Mouse (Mus musculus) urinary bladder, adult 2 months (tissue): Measurements from ENCODE around the gene Tbc1d30. TPM values are rescaled to one million over a fixed set of nuclear protein-coding genes. Genes with fewer than 3 reads are reported as not detected.
"Not testable (repeated sequence)": the region's sequence is repeated elsewhere in the genome, so short reads cannot be mapped to it uniquely, and the experiment has no call there.

Source experiments
- DNase-seq: peaks from one replicate; pipeline ENCODE4 v3.0.0; 2022; ENCODE audit warnings: low spot score
- polyA plus RNA-seq: library from polyadenylated mRNA; depleted of rRNA; stranded (reverse); fragments of >200 nt; gene quantifications from 2 replicates; pipeline ENCODE4 v1.2.3, GENCODE M21; 2012

Gene Tbc1d30
- polyA plus RNA-seq, 1 experiment = 8.4 TPM

GRCm38 (mm10) chr10:121365781-121366272 lies 14.7 kb upstream of the Tbc1d30 start:
- DNase-seq = no peak

GRCm38 (mm10) chr10:121364801-121365564 lies 13.9 kb upstream of the Tbc1d30 start, which contains the start of gene Gns:
Gns (plus strand) TSS chr10:121365090.
- peak; percentile 79 for DNase-seq

GRCm38 (mm10) chr10:121364306-121364705 lies 13.2 kb upstream of the Tbc1d30 start:
- DNase-seq = no peak

GRCm38 (mm10) chr10:121363201-121363600 lies 12.1 kb upstream of the Tbc1d30 start:
- DNase-seq = no peak

- no peak for DNase-seq
Measured at GRCm38 (mm10) chr10:121360358-121360757, 9.3 kb upstream of the Tbc1d30 start.

GRCm38 (mm10) chr10:121351692-121352290 lies 713 bp upstream of the Tbc1d30 start:
- no peak for DNase-seq

- DNase-seq = peak; percentile 39
Measured at GRCm38 (mm10) chr10:121350357-121351065, 567 bp downstream of the Tbc1d30 start.

- no peak for DNase-seq
Measured at GRCm38 (mm10) chr10:121349244-121349643, 1.8 kb downstream of the Tbc1d30 start.

GRCm38 (mm10) chr10:121343867-121344266 lies 7.2 kb downstream of the Tbc1d30 start:
- DNase-seq = no peak

- DNase-seq = no peak
Measured at GRCm38 (mm10) chr10:121342260-121342659, 8.8 kb downstream of the Tbc1d30 start.

- DNase-seq = no peak
Measured at GRCm38 (mm10) chr10:121340754-121341593, 10.1 kb downstream of the Tbc1d30 start.

GRCm38 (mm10) chr10:121336536-121336935 lies 14.5 kb downstream of the Tbc1d30 start:
- not testable (repeated sequence) for DNase-seq

GRCm38 (mm10) chr10:121334576-121334975 lies 16.5 kb downstream of the Tbc1d30 start:
- no peak for DNase-seq

- no peak for DNase-seq
Measured at GRCm38 (mm10) chr10:121330940-121331339, 20.1 kb downstream of the Tbc1d30 start.

GRCm38 (mm10) chr10:121329586-121329985 lies 21.5 kb downstream of the Tbc1d30 start:
- no peak for DNase-seq

GRCm38 (mm10) chr10:121326167-121326566 lies 24.9 kb downstream of the Tbc1d30 start:
- no peak for DNase-seq

GRCm38 (mm10) chr10:121323493-121323892 lies 27.6 kb downstream of the Tbc1d30 start:
- DNase-seq = no peak

GRCm38 (mm10) chr10:121318397-121318950 lies 32.6 kb downstream of the Tbc1d30 start:
- DNase-seq = no peak

GRCm38 (mm10) chr10:121316361-121316760 lies 34.7 kb downstream of the Tbc1d30 start:
- no peak for DNase-seq

GRCm38 (mm10) chr10:121315321-121316283 lies 35.5 kb downstream of the Tbc1d30 start:
- no peak for DNase-seq
